In the genomic region with DNA sequence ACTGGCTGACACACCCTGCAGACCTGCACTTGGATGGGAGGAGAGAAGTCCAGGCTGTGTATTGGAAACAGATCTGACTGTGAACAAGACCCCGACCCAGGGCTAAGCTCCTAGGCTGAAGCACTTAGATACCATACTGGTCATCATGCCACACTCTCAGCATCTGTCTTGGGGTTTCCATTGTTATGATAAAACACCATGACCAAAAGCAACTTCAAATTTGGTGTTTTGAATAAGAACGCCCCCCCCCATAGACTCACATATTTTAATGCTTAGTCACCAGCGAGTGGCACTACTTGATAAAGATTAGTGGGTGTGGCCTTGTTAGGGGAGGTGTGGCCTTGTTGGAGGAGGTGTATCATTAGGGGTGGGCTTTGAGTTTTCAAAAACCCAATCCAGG, we compare ENCODE assay signal across 4 mouse cellular contexts.
DNase-seq lines count a peak whose midpoint lies in the region.

No protein-coding gene starts in this region.

- DNase-seq in ES-CJ7 (ENCODE audit: low read depth, low spot score) = peak; percentile 6
- DNase-seq in R1 (ENCODE audit: low read depth, low spot score) = peak; percentile 64
- peak; percentile 39 for DNase-seq in ZHBTc4 (ENCODE audit: low read depth, low spot score)
- DNase-seq in heart, adult 11 months = peak; percentile 75

Comparison
In these comparisons a context has a peak if more than half of its experiments do, and no peak if none do; other contexts are left out.
1. Peak in every context shown above with its lines: DNase-seq.
2. DNase-seq: peak in every context shown above with its lines; median percentile 75 in heart, adult 11 months; 64 in R1; 39 in ZHBTc4; 6 in ES-CJ7.